Mouse (Mus musculus) ES-Bruce4 (cell line): Measurements from ENCODE around the gene Nf1.
"Not testable (repeated sequence)": the region's sequence is repeated elsewhere in the genome, so short reads cannot be mapped to it uniquely, and the experiment has no call there.

Experiments
- CTCF ChIP-seq: IDR thresholded peaks from one replicate; pipeline ENCODE4 v1.8.1; 2011; ENCODE audit warnings: low read depth, low read length
- POLR2A ChIP-seq: IDR thresholded peaks from one replicate; pipeline ENCODE4 v1.8.1; 2011; ENCODE audit warnings: low read length; ENCODE audit not compliant: insufficient read depth

DNA sequence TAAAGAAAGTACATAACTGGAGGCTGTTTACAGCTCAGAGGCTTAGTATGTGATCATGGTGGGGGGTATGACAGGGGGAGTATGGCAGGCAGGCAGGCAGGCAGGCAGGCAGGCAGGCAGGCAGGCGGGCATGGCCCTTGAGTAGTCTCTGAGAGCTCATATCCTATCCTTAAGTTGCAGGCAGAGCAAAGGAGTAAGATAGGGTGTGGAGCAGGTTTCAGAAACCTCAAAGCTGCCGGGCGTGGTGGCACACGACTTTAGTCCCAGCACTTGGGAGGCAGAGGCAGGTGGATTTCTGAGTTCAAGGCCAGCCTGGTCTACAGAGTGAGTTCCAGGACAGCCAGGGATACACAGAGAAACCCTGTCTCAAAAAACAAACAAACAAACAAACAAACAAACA, 35.2 kb upstream of the Nf1 start:
- TF ChIP-seq POLR2A, CTCF: not testable (repeated sequence)
